Mouse (Mus musculus) forebrain, embryonic 11.5 days (tissue): ENCODE measurements at regions not wholly inside any gene's neighbourhood (a gene's known extent, or its start where the extent isn't known, plus 50 kb on each side); places are given as distances from the start of the nearest gene placed in this dataset.
A peak's percentile ranks its signal among the peaks of the same experiment; 100 is the strongest.

Experiments used
- ATAC-seq: fragments of 200-750 bp; cut with Nextera tagmentation; replicated peaks from 2 replicates; pipeline ENCODE4 v1.8.0; 2017; ENCODE audit warnings: moderate TSS enrichment; ENCODE audit not compliant: low FRiP score
- DNase-seq: peaks from one replicate; pipeline ENCODE4 v3.0.0-alpha.2; 2017; ENCODE audit warnings: low spot score
- H3K27ac ChIP-seq: fragments of 300-500 bp; sonication (generic); 2 replicates; pipeline ENCODE4 v1.5.1; 2014; ENCODE audit warnings: low read depth, low read length
- H3K27me3 ChIP-seq: fragments of 300-500 bp; sonication (generic); 2 replicates; pipeline ENCODE4 v1.6.1; 2014; ENCODE audit warnings: mild to moderate bottlenecking, low read length, mixed read lengths; ENCODE audit not compliant: control insufficient read depth, insufficient read depth
- H3K36me3 ChIP-seq: fragments of 300-500 bp; sonication (generic); 2 replicates; pipeline ENCODE4 v1.6.1; 2014; ENCODE audit warnings: mild to moderate bottlenecking, low read length, moderate library complexity, mixed read lengths; ENCODE audit not compliant: control insufficient read depth, insufficient read depth
- H3K4me1 ChIP-seq: fragments of 300-500 bp; sonication (generic); replicated peaks from 2 replicates; pipeline ENCODE4 v1.6.1; 2014; ENCODE audit warnings: low read length, mixed read lengths; ENCODE audit not compliant: control insufficient read depth, insufficient read depth
- H3K4me2 ChIP-seq: fragments of 300-500 bp; sonication (generic); 2 replicates; pipeline ENCODE4 v1.6.1; 2014; ENCODE audit warnings: low read depth, mild to moderate bottlenecking, low read length, moderate library complexity, mixed read lengths; ENCODE audit not compliant: severe bottlenecking
- H3K4me3 ChIP-seq: fragments of 300-500 bp; sonication (generic); 2 replicates; pipeline ENCODE4 v1.5.1; 2014; ENCODE audit warnings: low read depth, low read length
- H3K9ac ChIP-seq: fragments of 300-500 bp; sonication (generic); 2 replicates; pipeline ENCODE4 v1.6.1; 2014; ENCODE audit warnings: low read length
- H3K9me3 ChIP-seq: fragments of 300-500 bp; sonication (generic); 2 replicates; pipeline ENCODE4 v1.6.1; 2016; ENCODE audit warnings: low read length, mixed read lengths; ENCODE audit not compliant: control insufficient read depth
- WGBS: fragments of 180-500 bp; shearing (Covaris S2); extraction: QIAGEN DNeasy Blood & Tissue Kit; methylation state at CpG from one replicate; pipeline ENCODE4 v1.1.7; 2014; 5-methylcytosine and 5-hydroxymethylcytosine counted together

- no peak overlapping the region for H3K4me3 ChIP-seq
- H3K27ac ChIP-seq = no peak overlapping the region
- no peaks in the 10 kb centered on the region for H3K4me1 ChIP-seq
- H3K27me3 ChIP-seq = no peaks in the 10 kb centered on the region
- no peaks in the 10 kb centered on the region for H3K36me3 ChIP-seq
- WGBS = 46% methylated on average over 5 of the region's 5 CpGs
- H3K9me3 ChIP-seq = no peaks in the 10 kb centered on the region
- DNase-seq (no peak), ATAC-seq (peak; percentile 39; the same call in 1 of the 2 replicates)
- H3K9ac ChIP-seq = no peak overlapping the region
- no peak overlapping the region for H3K4me2 ChIP-seq
These were observed 1245.1 kb upstream of the Cdh6 start for GRCm38 (mm10) chr15:14418532-14418931.

- 83% methylated on average over 1 of the region's 1 CpGs for WGBS
- H3K4me3 ChIP-seq = no peak overlapping the region
These were observed 1211.9 kb upstream of the Cdh6 start for GRCm38 (mm10) chr15:14385347-14385746.

GRCm38 (mm10) chr15:14378340-14378739, 1204.9 kb upstream of the Cdh6 start:
- Histone ChIP-seq H3K4me2 (no peak overlapping the region), H3K27ac (no peak overlapping the region), H3K4me1 (no peaks in the 10 kb centered on the region), H3K9ac (no peak overlapping the region), H3K27me3 (no peaks in the 10 kb centered on the region), H3K9me3 (no peaks in the 10 kb centered on the region), H3K4me3 (no peak overlapping the region), H3K36me3 (no peaks in the 10 kb centered on the region)
- no peak for DNase-seq
- ATAC-seq = no peak

More at GRCm38 (mm10) chr15:14385347-14385746, 1211.9 kb upstream of the Cdh6 start:
- Histone ChIP-seq H3K4me2 (no peak overlapping the region), H3K36me3 (no peaks in the 10 kb centered on the region), H3K9me3 (no peaks in the 10 kb centered on the region), H3K27ac (no peak overlapping the region), H3K9ac (no peak overlapping the region), H3K4me1 (no peaks in the 10 kb centered on the region), H3K27me3 (no peaks in the 10 kb centered on the region)
- no peak for DNase-seq
- no peak for ATAC-seq
